Mouse (Mus musculus) heart, postnatal 14 days (tissue): ENCODE measurements around the gene Wdtc1. TPM values are rescaled to one million over a fixed set of nuclear protein-coding genes. Genes with fewer than 3 reads are reported as not detected.

Experiments used
- DNase-seq, 2 experiments: peaks; one replicate each; pipeline ENCODE4 v3.0.0; 2021 to 2022
- intact Hi-C: fragments of 180-260 bp; cut with DNase I; formaldehyde crosslinking; loops from one replicate; pipeline ENCODE4 v1.15.1; 2025
- total RNA-seq, 2 experiments: library from RNA; stranded (reverse); gene quantifications; 2 replicates each; pipeline ENCODE4 v1.2.3; 2021

Gene Wdtc1
- total RNA-seq, 2 experiments from 2014 or later, result 65.7 to 70.6 TPM

DNA sequence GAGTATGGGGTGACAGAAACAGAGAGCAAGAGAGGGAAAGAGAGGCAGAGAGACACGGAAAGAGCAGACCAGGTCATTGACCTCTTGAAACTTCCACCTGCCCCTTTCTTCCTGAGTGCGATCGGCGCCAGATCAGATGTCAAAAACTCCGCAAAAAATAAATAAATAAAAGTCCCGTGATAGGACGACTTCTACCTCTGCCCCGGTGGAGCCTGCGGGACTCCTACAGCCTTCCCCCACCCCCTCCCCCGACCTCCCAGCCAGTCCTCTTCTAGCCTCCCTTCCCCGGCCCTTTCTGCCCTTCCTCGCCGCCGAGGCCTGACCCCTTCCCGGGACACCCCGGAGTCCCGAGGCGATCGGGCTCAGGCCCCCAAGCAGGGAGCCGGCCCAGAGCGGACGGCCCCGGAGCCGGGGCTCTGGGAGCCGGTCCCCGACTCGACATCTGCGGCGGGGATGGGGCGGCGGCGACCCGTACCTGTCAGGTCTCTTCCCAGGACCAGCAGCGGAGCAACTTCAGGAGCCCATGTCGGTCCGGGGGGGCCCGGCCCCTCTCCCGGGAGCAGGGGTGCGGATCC is 14.7 kb downstream of the Wdtc1 start:
- intact Hi-C loops, result no loop called here

GRCm38 (mm10) chr4:133337833-133338520 is 15.3 kb downstream of the Wdtc1 start:
- DNase-seq, result no peak
- intact Hi-C loops, result no loop called here

More for the DNA sequence above, 14.7 kb downstream of the Wdtc1 start:
- no peak for DNase-seq

DNA sequence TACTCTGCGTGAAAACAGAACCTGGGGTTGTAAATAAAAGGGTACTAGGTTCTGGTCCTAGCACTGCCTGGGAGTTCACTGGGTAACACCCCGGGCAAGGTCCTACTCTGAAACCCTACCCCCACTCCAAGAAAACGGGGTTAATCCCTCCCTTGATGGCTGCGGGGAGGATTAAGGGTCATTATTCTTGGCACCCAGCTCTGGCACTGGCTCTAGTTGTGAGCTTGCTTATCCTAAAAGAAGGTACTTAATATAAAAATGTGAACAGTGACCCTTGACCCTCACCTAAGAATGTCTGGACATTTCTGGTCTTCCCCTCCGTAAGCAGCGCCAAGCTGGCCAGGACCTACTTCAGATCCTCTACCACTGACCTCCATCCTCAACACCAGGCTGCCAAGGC is 20.0 kb downstream of the Wdtc1 start:
- intact Hi-C loops, result no loop called here

GRCm38 (mm10) chr4:133330296-133330695 is 23.0 kb downstream of the Wdtc1 start:
- no peak for DNase-seq
- intact Hi-C loops, result no loop called here

More for the DNA sequence above, 20.0 kb downstream of the Wdtc1 start:
- no peak for DNase-seq

GRCm38 (mm10) chr4:133328129-133328528 is 25.2 kb downstream of the Wdtc1 start:
- DNase-seq, result no peak
- intact Hi-C loops, result no loop called here

- no peak for DNase-seq
- intact Hi-C loops, result no loop called here
These were observed 33.6 kb downstream of the Wdtc1 start for GRCm38 (mm10) chr4:133319667-133320066.

GRCm38 (mm10) chr4:133315991-133316390 is 37.3 kb downstream of the Wdtc1 start:
- no peak for DNase-seq
- intact Hi-C loops, result no loop called here

DNA sequence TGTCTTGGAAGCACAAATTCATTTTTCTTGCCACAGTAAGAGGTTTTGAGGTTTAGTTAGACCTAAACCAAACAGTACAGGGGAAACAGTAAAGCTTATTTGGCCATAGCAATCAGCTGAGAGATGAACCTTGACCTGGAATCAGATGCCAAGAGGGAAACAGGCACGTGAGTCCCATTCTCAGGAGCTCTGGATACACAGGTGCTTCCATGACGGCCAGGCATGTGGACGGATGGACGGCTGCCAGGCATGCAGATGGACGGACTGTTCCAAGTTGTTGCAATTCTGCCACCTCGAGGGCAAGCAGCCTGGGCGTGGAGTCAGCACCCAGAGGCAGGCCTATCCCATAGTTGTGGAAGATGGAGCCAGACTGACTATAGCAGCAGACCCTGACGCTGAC is 38.4 kb downstream of the Wdtc1 start:
- peak; percentile 79 for DNase-seq
- intact Hi-C loops, result no loop called here

GRCm38 (mm10) chr4:133309948-133310347 is 43.3 kb downstream of the Wdtc1 start:
- intact Hi-C loops, result loop anchor here (2.0 kb wide), 2 partner anchors 109 to 141 kb away; no protein-coding TSS in a partner anchor
- peak; percentile 88 to 94 for DNase-seq

GRCm38 (mm10) chr4:133307331-133307730 is 46.0 kb downstream of the Wdtc1 start:
- intact Hi-C loops, result no loop called here
- DNase-seq, result peak; percentile 63 to 77

DNA sequence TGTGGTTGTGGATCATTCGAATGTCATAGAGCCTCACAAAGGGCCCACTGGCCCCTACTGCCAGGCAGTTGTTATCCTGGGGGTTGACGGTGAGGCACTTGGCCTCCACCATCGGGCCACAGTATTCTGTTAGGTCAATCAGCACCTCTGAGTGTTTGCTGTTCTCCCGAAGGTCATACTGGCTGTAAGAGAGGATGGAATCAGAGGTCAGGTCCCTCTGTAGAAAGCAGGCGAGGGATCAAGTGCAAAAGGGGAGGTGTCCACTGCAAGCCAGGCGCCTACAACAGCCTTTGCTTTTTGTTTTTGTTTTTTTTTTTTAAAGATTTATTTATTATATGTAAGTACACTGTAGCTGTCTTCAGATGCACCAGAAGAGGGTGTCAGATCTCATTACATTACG is 47.5 kb downstream of the Wdtc1 start:
- DNase-seq, result no peak
- intact Hi-C loops, result no loop called here

DNA sequence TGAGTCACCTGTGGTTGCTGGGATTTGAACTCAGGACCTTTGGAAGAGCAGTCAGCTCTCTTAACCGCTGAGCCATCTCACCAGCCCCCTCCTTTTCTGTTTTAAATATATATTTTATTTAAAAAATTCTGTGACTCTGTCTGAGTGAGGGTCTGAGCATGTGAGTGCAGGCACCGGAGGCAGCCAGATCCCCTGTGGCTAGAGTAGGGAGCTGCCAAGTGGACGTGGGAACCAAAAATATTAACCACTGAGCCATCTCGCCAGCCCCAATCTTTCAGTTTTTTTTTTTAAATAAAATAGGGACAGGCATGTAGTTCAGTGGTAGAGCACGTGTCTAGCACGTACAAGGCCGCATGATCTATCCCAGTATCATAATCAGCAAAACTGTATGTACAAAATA is 48.5 kb downstream of the Wdtc1 start:
- intact Hi-C loops, result loop anchor here (5.0 kb wide), 1 partner anchor 247 kb away; no protein-coding TSS in a partner anchor
- no peak for DNase-seq

DNA sequence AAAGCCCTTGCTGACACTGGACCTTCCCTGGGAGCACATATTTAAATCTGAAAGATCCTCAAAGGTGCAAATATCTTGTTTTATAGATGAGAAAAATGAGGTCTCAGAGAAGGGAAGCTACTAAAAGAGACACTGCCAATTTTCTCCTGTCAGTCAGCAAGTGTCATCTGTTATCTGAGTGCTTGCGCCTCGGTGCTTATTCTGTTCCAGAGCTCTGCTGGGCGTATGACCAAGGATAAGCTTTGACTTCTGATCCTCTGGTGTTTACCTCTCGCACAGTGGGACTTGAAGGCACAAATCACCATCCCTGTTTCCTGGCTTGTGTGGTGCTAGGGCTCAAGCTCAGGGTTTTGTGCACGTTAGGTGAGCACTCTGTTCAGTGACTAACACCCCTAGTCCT is 50.6 kb downstream of the Wdtc1 start:
- intact Hi-C loops, result loop anchor here (5.0 kb wide), 1 partner anchor 245 kb away; no protein-coding TSS in a partner anchor
- no peak for DNase-seq

- DNase-seq, result peak; percentile 79 to 81
- intact Hi-C loops, result loop anchor here (1.0 to 5.0 kb wide), 2 partner anchors 245 to 292 kb away; no protein-coding TSS in a partner anchor
These were observed 51.5 kb downstream of the Wdtc1 start for GRCm38 (mm10) chr4:133301802-133302201.

DNA sequence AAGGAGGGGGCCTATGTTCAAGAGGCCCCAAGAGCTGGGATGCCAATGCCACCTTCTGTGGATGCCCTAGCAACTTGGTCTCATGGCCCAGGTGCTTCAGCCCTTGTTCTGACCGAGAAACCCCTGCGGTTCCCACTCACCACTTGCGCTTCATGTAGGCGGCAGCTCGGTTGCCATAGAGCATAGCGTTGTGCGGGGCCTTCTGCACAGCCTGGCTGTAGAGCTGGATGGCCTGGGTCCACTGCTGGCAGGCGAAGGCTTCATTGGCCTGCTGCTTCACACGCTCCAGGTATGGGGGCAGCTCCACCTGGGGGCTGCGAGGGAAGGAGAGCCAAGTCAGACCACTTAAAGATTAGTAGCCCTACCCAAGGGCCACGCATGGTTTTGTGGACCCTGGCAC is 52.9 kb downstream of the Wdtc1 start:
- intact Hi-C loops, result loop anchor here (5.0 kb wide), 1 partner anchor 243 kb away; no protein-coding TSS in a partner anchor
- DNase-seq, result no peak

GRCm38 (mm10) chr4:133299701-133300100 is 53.6 kb downstream of the Wdtc1 start:
- DNase-seq, result no peak
- intact Hi-C loops, result loop anchor here (5.0 kb wide), 4 partner anchors 47 to 352 kb away; no protein-coding TSS in a partner anchor

- DNase-seq, result peak in 1 of 2 experiments; percentile 20
- intact Hi-C loops, result loop anchor here (5.0 kb wide), 3 partner anchors 46 to 351 kb away; no protein-coding TSS in a partner anchor
These were observed 54.5 kb downstream of the Wdtc1 start for GRCm38 (mm10) chr4:133298516-133299365.

GRCm38 (mm10) chr4:133297801-133298238 is 55.5 kb downstream of the Wdtc1 start:
- DNase-seq, result peak; percentile 86 to 91
- intact Hi-C loops, result loop anchor here (1.0 to 5.0 kb wide), 4 partner anchors 46 to 351 kb away; no protein-coding TSS in a partner anchor

- intact Hi-C loops, result loop anchor here (1.0 to 5.0 kb wide), 4 partner anchors 45 to 350 kb away; no protein-coding TSS in a partner anchor
These were observed 55.9 kb downstream of the Wdtc1 start for GRCm38 (mm10) chr4:133297360-133297759.

DNA sequence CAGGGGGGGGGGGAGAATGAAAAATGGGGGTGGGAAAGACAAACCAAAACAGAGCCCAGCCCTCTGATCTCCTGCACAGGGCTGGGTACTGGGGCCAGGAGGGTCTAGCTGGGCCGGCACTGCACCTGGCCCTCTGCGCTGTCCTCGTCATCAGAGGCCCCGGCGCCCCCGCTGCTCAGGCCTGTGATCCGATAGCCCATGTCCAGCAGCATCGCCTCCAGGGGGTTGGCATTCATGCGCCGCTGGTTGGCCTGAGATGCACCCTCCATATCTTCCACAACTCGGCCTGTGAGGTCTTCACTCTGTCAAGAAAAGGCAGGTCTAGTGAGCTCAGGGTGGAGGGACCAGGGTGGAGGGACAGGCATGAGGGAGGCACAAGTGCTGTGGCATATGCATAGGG is 59.2 kb downstream of the Wdtc1 start:
- intact Hi-C loops, result no loop called here
- no peak for DNase-seq

More at GRCm38 (mm10) chr4:133297360-133297759, 55.9 kb downstream of the Wdtc1 start:
- DNase-seq, result no peak
